Mouse (Mus musculus) myocyte (in vitro differentiated cells): ENCODE data around the gene Lce1g. TPM values are rescaled to one million over a fixed set of nuclear protein-coding genes. Genes with fewer than 3 reads are reported as not detected.

Experiments used
- H3K27me3 ChIP-seq: one replicate; pipeline ENCODE4 v1.6.1; 2011; ENCODE audit not compliant: control insufficient read depth, insufficient read depth, insufficient read length
- H3K36me3 ChIP-seq: one replicate; pipeline ENCODE4 v1.6.1; 2011; ENCODE audit not compliant: control insufficient read depth, insufficient read depth
- H3K4me2 ChIP-seq: one replicate; pipeline ENCODE4 v1.6.1; 2011; ENCODE audit warnings: low read depth, control low read depth
- H3K4me3 ChIP-seq: one replicate; pipeline ENCODE4 v1.5.1; 2011; ENCODE audit warnings: mild to moderate bottlenecking, control low read depth, moderate library complexity
- H3K79me2 ChIP-seq: one replicate; pipeline ENCODE4 v1.6.1; 2011; ENCODE audit not compliant: control insufficient read depth, insufficient read depth
- H3ac ChIP-seq: one replicate; pipeline ENCODE4 v1.6.1; 2011; ENCODE audit not compliant: control insufficient read depth, insufficient read length
- CEBPB ChIP-seq: IDR thresholded peaks from 2 replicates; pipeline ENCODE4 v1.6.1; 2011; ENCODE audit warnings: mild to moderate bottlenecking, moderate library complexity; ENCODE audit not compliant: poor library complexity, insufficient read depth, severe bottlenecking
- E2F4 ChIP-seq: IDR thresholded peaks from one replicate; pipeline ENCODE4 v1.6.1; 2011; ENCODE audit warnings: mild to moderate bottlenecking, control low read depth, moderate library complexity; ENCODE audit not compliant: insufficient read depth
- MAX ChIP-seq: IDR thresholded peaks from one replicate; pipeline ENCODE4 v1.6.1; 2011; ENCODE audit warnings: low read depth, mild to moderate bottlenecking, control low read depth
- MYOD1 ChIP-seq, 3 experiments: IDR thresholded peaks; one replicate each; pipeline ENCODE4 v1.6.1; 2011; ENCODE audit warnings: control low read depth in 2 of 3, low read depth in 2 of 3, mild to moderate bottlenecking in 2 of 3, moderate library complexity in 1 of 3; ENCODE audit not compliant: insufficient read length in 2 of 3, control insufficient read depth in 1 of 3
- MYOG ChIP-seq, 3 experiments: IDR thresholded peaks; one replicate each; pipeline ENCODE4 v1.6.1; 2011; ENCODE audit warnings: control low read depth in 2 of 3, low read depth in 2 of 3, mild to moderate bottlenecking in 2 of 3; ENCODE audit not compliant: insufficient read length in 2 of 3, control insufficient read depth in 1 of 3, insufficient read depth in 1 of 3
- POLR2A ChIP-seq: IDR thresholded peaks from one replicate; pipeline ENCODE4 v1.6.1; 2011; ENCODE audit warnings: low read depth, mild to moderate bottlenecking, control low read depth, moderate library complexity; ENCODE audit not compliant: insufficient read length
- POLR2AphosphoS2 ChIP-seq: IDR thresholded peaks from one replicate; pipeline ENCODE4 v1.6.1; 2011; ENCODE audit warnings: low read depth, control low read depth; ENCODE audit not compliant: insufficient read length
- REST ChIP-seq: IDR thresholded peaks from one replicate; pipeline ENCODE4 v1.6.1; 2011; ENCODE audit warnings: mild to moderate bottlenecking, control low read depth, moderate library complexity; ENCODE audit not compliant: insufficient read depth, insufficient read length
- SRF ChIP-seq: IDR thresholded peaks from one replicate; pipeline ENCODE4 v1.6.1; 2011; ENCODE audit warnings: low read depth; ENCODE audit not compliant: control insufficient read depth, insufficient read length
- TCF12 ChIP-seq: IDR thresholded peaks from one replicate; pipeline ENCODE4 v1.6.1; 2011; ENCODE audit warnings: mild to moderate bottlenecking, control low read depth; ENCODE audit not compliant: poor library complexity, insufficient read depth, severe bottlenecking
- TCF3 ChIP-seq: IDR thresholded peaks from one replicate; pipeline ENCODE4 v1.6.1; 2011; ENCODE audit warnings: low read depth, control low read depth; ENCODE audit not compliant: insufficient read length
- USF1 ChIP-seq: IDR thresholded peaks from one replicate; pipeline ENCODE4 v1.6.1; 2011; ENCODE audit warnings: low read depth, mild to moderate bottlenecking, control low read depth, moderate library complexity
- polyA plus RNA-seq: library from polyadenylated mRNA; unstranded; fragments of >200 nt; fragmentation: generic; extraction: Trizol; gene quantifications from one replicate; pipeline ENCODE4 v1.2.1, GENCODE M21; 2012; ENCODE audit warnings: missing spikeins

Lce1g gene
- polyA plus RNA-seq, 1 experiment = 0.07 TPM

- Histone ChIP-seq H3K4me3 (no peak overlapping the region), H3K4me2 (no peak overlapping the region), H3K27me3 (no peaks in the 10 kb centered on the region), H3K79me2 (no peaks in the 10 kb centered on the region), H3K36me3 (no peaks in the 10 kb centered on the region), H3ac (no peak overlapping the region)
- TF ChIP-seq USF1 (no peak), CEBPB (no peak), REST (no peak), E2F4 (no peak), MYOD1 (IDR thresholded peaks at IDR 0.05; ENCODE audit: control insufficient read depth in 1 of 3, insufficient read length in 2 of 3, low read depth in 2 of 3) (no peak), MAX (no peak), POLR2AphosphoS2 (no peak), SRF (no peak), MYOG (IDR thresholded peaks at IDR 0.05; ENCODE audit: control insufficient read depth in 1 of 3, insufficient read depth in 1 of 3, insufficient read length in 2 of 3, low read depth in 2 of 3) (no peak)
Measured at GRCm38 (mm10) chr3:92753197-92753596, 1.1 kb upstream of the Lce1g start.

DNA sequence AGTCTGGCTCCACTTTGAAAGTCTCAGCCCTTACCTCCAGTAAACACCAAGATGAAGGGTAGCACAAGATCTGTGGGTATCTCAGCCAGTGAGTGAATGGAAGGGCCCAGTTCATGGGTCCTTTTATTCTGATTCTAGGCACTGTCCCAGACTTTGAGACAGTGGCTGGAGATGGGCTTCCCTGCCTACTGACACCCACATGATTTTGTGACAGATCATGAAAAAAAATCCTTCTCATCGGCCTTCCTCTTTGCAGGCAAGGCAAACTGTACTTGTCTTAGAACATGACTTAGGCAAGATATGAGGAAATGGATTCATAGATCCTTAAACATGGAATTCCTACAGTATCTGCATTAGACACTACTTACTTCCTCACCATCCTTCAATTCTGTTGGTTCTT is 13.1 kb downstream of the Lce1g start, which contains the start of gene Gm38119:
TSS of gene Gm38119 (minus strand) at position 101 of the 400 bp plus-strand sequence.
- no peak within 1 kb of the TSS for H3K4me2 ChIP-seq
- no peaks in the 10 kb centered on the region for H3K27me3 ChIP-seq
- H3ac ChIP-seq = no peak within 1 kb of the TSS
- H3K36me3 ChIP-seq = no peaks in the 10 kb centered on the region
- TF ChIP-seq REST = no peak
- TF ChIP-seq CEBPB = no peak
- no peak for TF ChIP-seq MYOD1 (IDR thresholded peaks at IDR 0.05; ENCODE audit: control insufficient read depth in 1 of 3, insufficient read length in 2 of 3, low read depth in 2 of 3)
- no peak for TF ChIP-seq TCF12
- no peak for TF ChIP-seq USF1
- TF ChIP-seq POLR2AphosphoS2 = no peak
- no peak for TF ChIP-seq SRF
- TF ChIP-seq E2F4 = no peak
- no peak for TF ChIP-seq TCF3
- TF ChIP-seq MYOG (IDR thresholded peaks at IDR 0.05; ENCODE audit: control insufficient read depth in 1 of 3, insufficient read depth in 1 of 3, insufficient read length in 2 of 3, low read depth in 2 of 3) = no peak
- TF ChIP-seq POLR2A = no peak
- TF ChIP-seq MAX = no peak
- H3K79me2 ChIP-seq = no peaks in the 10 kb centered on the region
- no peak within 1 kb of the TSS for H3K4me3 ChIP-seq

DNA sequence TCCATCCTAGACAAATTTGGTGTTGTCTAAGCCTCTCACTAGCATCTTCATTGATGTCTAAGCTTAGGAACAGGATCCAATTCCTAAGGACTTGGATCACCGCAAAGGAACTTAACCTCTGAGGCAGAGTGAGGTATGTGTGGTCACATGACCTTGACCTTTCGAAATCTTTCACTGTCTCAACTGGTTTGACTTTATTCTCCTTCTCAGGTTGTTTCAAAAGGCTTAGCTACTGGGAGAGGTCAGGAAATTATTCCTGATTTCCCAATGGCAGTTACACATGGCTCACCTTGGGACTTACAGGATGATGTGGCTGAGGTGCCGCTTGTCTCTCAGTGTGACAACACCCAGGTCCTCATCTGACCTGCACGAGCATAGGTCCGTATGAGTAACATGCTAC is 29.5 kb downstream of the Lce1g start:
- Histone ChIP-seq H3ac (no peak overlapping the region), H3K36me3 (no peaks in the 10 kb centered on the region), H3K27me3 (no peaks in the 10 kb centered on the region), H3K4me3 (no peak overlapping the region), H3K4me2 (no peak overlapping the region), H3K79me2 (no peaks in the 10 kb centered on the region)
- no peak for TF ChIP-seq TCF3
- no peak for TF ChIP-seq MYOD1 (IDR thresholded peaks at IDR 0.05; ENCODE audit: control insufficient read depth in 1 of 3, insufficient read length in 2 of 3, low read depth in 2 of 3)

DNA sequence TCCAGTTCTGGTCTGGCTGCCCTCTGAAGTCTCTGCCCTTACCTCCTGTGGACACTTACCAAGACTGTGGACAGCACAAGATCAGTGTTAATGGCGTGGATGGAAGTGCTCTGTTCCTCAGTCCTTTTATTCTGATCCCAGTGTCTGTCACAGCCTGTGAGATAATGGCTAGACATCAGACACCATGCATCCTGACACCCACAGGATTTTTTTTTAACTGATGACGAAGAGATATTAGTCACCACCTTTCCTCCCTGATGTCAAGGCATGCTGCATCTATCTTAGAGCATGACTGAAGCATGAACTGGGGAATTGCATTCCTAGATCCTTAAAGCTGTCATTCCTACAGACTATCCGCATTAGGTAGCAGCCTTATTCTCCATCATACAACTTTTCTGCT is 31.9 kb downstream of the Lce1g start, which contains the start of gene Lce1f:
TSS of gene Lce1f (minus strand) at position 101 of the 400 bp plus-strand sequence.
- Histone ChIP-seq H3K4me2 (no peak within 1 kb of the TSS), H3K36me3 (no peaks in the 10 kb centered on the region), H3ac (no peak within 1 kb of the TSS), H3K79me2 (no peaks in the 10 kb centered on the region), H3K27me3 (no peaks in the 10 kb centered on the region), H3K4me3 (no peak within 1 kb of the TSS)
- no peak for TF ChIP-seq MAX
- no peak for TF ChIP-seq USF1
- TF ChIP-seq REST = no peak
- no peak for TF ChIP-seq TCF3
- TF ChIP-seq TCF12 = no peak
- TF ChIP-seq CEBPB = no peak
- TF ChIP-seq E2F4 = no peak
- TF ChIP-seq POLR2A = no peak
- TF ChIP-seq SRF = no peak
- no peak for TF ChIP-seq MYOD1 (IDR thresholded peaks at IDR 0.05; ENCODE audit: control insufficient read depth in 1 of 3, insufficient read length in 2 of 3, low read depth in 2 of 3)
- no peak for TF ChIP-seq MYOG (IDR thresholded peaks at IDR 0.05; ENCODE audit: control insufficient read depth in 1 of 3, insufficient read depth in 1 of 3, insufficient read length in 2 of 3, low read depth in 2 of 3)
- no peak for TF ChIP-seq POLR2AphosphoS2

DNA sequence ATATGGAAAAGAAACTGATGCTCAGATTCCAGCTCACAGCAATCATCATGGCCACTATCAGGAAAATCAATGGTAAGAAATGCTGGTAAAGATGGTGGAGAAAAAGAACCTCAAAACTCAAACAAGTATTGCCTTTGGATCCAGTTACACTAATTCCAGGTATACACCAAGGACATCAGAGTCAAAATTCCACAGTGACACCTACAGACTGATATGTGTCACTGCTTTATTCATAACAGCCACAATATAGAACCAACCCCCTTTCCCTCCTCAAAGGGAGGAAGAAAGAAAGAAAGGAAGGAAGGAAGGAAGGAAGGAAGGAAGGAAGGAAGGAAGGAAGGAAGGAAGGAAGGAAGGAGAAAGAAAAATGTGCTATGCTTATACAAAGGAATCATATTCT is 37.0 kb downstream of the Lce1g start:
- Histone ChIP-seq H3K4me3 (no peak overlapping the region), H3K36me3 (no peaks in the 10 kb centered on the region), H3K79me2 (no peaks in the 10 kb centered on the region), H3K4me2 (no peak overlapping the region), H3K27me3 (no peaks in the 10 kb centered on the region), H3ac (no peak overlapping the region)
- TF ChIP-seq SRF (no peak), TCF12 (no peak), USF1 (no peak), MYOG (IDR thresholded peaks at IDR 0.05; ENCODE audit: control insufficient read depth in 1 of 3, insufficient read depth in 1 of 3, insufficient read length in 2 of 3, low read depth in 2 of 3) (no peak)
